ENCODE assay signal across 13 mouse cellular contexts in genomic region chr1:152618381-152618780, GRCm38 (mm10).
DNase-seq lines count a peak whose midpoint lies in the region; ATAC-seq and TF ChIP-seq lines count a peak whose summit lies in the region.
"Had no signal": no experiment of that assay in that cellular context is flagged by ENCODE, and none has a peak within 500 bp of the region (broad histone marks: within the 10 kb centered on the region; RNA-seq: fewer than 3 reads in every experiment).

No protein-coding gene starts in this region.

- no peak overlapping the region for H3K9ac ChIP-seq in stomach, postnatal 0 days (ENCODE audit: low read length)
- H3K9ac ChIP-seq: hindbrain, embryonic 12.5 days; midbrain, embryonic 13.5 days; neural tube, embryonic 12.5 days had no signal

- peaks cover 85% of the 10 kb centered on the region for H3K4me1 ChIP-seq in heart, embryonic 10.5 days
- no peaks in the 10 kb centered on the region; the same call in none of the 2 replicates for H3K4me1 ChIP-seq in stomach, postnatal 0 days (replicated peaks; ENCODE audit: control insufficient read depth, insufficient read depth)

- ATAC-seq in stomach, postnatal 0 days (ENCODE audit: low FRiP score, low TSS enrichment), result no peak
- ATAC-seq: midbrain, embryonic 13.5 days had no signal

- 29% methylated on average over 1 of the region's 1 CpGs for WGBS in heart, embryonic 10.5 days
- WGBS in stomach, postnatal 0 days, result 55% methylated on average over 1 of the region's 1 CpGs

- no peaks in the 10 kb centered on the region for H3K9me3 ChIP-seq in heart, embryonic 10.5 days
- H3K9me3 ChIP-seq in stomach, postnatal 0 days (ENCODE audit: control insufficient read depth, low read length), result 0 out of 2 replicates have a peak, but pooled peaks cover 5% of the 10 kb centered on the region
- H3K9me3 ChIP-seq: hindbrain, embryonic 12.5 days; midbrain, embryonic 13.5 days; neural tube, embryonic 12.5 days had no signal

- no peak for DNase-seq in heart, embryonic 10.5 days (ENCODE audit: low spot score)
- DNase-seq in heart, postnatal 36 days, result no peak
- no peak for DNase-seq in left cerebral cortex, adult 2 months (ENCODE audit: extremely low spot score in 1 of 2, low spot score in 2 of 2)
- no peak for DNase-seq in left cerebral cortex, postnatal 36 days (ENCODE audit: low spot score in 2 of 2)
- peak; percentile 53 for DNase-seq in thymus, postnatal 4 days
- no peak for DNase-seq in thymus, adult 18-20 months
- no peak for DNase-seq in stomach, postnatal 0 days (ENCODE audit: low spot score)
- DNase-seq in spleen, adult 12 weeks (ENCODE audit: low spot score), result no peak
- DNase-seq: cerebellum, adult 9-10 months; retina, postnatal 1 day had no signal

- peak overlapping the region; percentile 71; the same call in 1 of the 2 replicates for H3K27ac ChIP-seq in heart, embryonic 10.5 days
- no peak overlapping the region for H3K27ac ChIP-seq in left cerebral cortex, adult 2 months
- H3K27ac ChIP-seq in stomach, postnatal 0 days (replicated peaks), result no peak overlapping the region
- H3K27ac ChIP-seq: hindbrain, embryonic 12.5 days; midbrain, embryonic 13.5 days; neural tube, embryonic 12.5 days had no signal

- H3K4me3 ChIP-seq in heart, embryonic 10.5 days, result no peak overlapping the region
- H3K4me3 ChIP-seq in left cerebral cortex, adult 2 months, result no peak overlapping the region
- no peak overlapping the region for H3K4me3 ChIP-seq in stomach, postnatal 0 days (ENCODE audit: low read depth, low read length)
- H3K4me3 ChIP-seq: hindbrain, embryonic 12.5 days; midbrain, embryonic 13.5 days; neural tube, embryonic 12.5 days had no signal

- intact Hi-C loops in heart, postnatal 36 days (cut with DNase I), result no loop called here
- intact Hi-C loops in left cerebral cortex, adult 2 months (cut with DNase I), result no loop called here
- intact Hi-C loops in left cerebral cortex, postnatal 36 days (cut with DNase I), result no loop called here

- H3K4me2 ChIP-seq in stomach, postnatal 0 days (replicated peaks; ENCODE audit: low read depth), result no peak overlapping the region
- H3K4me2 ChIP-seq: hindbrain, embryonic 12.5 days; midbrain, embryonic 13.5 days; neural tube, embryonic 12.5 days had no signal

- peak; percentile 47 for TF ChIP-seq CTCF in left cerebral cortex, adult 2 months (IDR thresholded peaks at IDR 0.05)
- peak; percentile 62 for TF ChIP-seq CTCF in stomach, postnatal 0 days (IDR thresholded peaks at IDR 0.05; ENCODE audit: low read depth)

- no peaks in the 10 kb centered on the region for H3K27me3 ChIP-seq in heart, embryonic 10.5 days (ENCODE audit: insufficient read depth, poor library complexity, severe bottlenecking)
- H3K27me3 ChIP-seq in stomach, postnatal 0 days (ENCODE audit: control insufficient read depth, insufficient read depth, low read length), result no peaks in the 10 kb centered on the region
- H3K27me3 ChIP-seq: hindbrain, embryonic 12.5 days; neural tube, embryonic 12.5 days had no signal

- H3K36me3 ChIP-seq in heart, embryonic 10.5 days, result peaks cover 24% of the 10 kb centered on the region
- no peaks in the 10 kb centered on the region for H3K36me3 ChIP-seq in stomach, postnatal 0 days (ENCODE audit: control insufficient read depth, insufficient read depth, low read length)
- H3K36me3 ChIP-seq: midbrain, embryonic 13.5 days had no signal

- TF ChIP-seq EP300 in stomach, postnatal 0 days (optimal IDR thresholded peaks at IDR 0.05), result no peak
